Mouse (Mus musculus) testis, postnatal 14 days (tissue): Measurements from ENCODE around the gene Adam11.
A peak's percentile ranks its signal among the peaks of the same experiment; 100 is the strongest.

Experiments used
- DNase-seq: peaks from one replicate; pipeline ENCODE4 v3.0.0; 2021; ENCODE audit warnings: low spot score

Adam11 gene

DNA sequence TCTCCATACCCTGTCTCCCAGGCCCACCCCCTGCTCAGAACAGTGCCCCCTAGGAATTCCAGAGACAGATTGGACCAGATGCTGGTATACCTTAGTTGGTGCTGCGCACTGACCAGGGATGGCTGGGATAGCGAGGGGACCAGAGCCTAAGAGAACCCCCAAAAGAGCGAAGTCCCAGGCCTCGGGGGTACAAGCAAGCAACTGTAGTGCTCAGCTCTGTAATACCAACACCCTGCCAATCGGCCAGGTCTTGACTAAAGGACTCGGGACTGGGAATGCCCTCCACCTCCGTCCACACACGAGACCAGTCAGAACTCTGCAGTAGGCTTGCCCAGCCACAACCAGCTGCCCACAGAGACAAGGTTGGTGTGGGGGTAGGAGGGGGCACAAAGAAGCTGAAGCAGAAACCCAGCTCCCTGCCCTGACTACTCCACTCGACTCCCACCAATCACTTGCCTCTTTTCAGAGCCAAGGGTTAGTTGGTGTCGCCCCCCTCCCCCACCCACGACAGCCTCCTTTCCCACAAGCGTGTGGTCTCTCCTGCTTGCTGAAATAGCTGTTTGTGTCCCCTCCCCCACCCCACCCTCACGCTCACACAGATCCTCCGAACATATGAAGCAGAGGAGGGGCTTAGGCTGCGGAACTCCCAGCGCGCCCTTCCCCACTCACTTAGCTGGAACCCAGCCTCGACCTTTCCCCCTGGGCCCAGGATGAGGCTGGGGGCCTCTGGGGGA lies 7.5 kb upstream of the Adam11 start:
- DNase-seq = no peak

- no peak for DNase-seq
Measured at GRCm38 (mm10) chr11:102754416-102754815, 6.8 kb upstream of the Adam11 start.

GRCm38 (mm10) chr11:102755391-102755790 lies 5.8 kb upstream of the Adam11 start:
- DNase-seq = no peak

GRCm38 (mm10) chr11:102758977-102759376 lies 2.3 kb upstream of the Adam11 start:
- no peak for DNase-seq

GRCm38 (mm10) chr11:102760805-102761308 lies 382 bp upstream of the Adam11 start:
- no peak for DNase-seq

DNA sequence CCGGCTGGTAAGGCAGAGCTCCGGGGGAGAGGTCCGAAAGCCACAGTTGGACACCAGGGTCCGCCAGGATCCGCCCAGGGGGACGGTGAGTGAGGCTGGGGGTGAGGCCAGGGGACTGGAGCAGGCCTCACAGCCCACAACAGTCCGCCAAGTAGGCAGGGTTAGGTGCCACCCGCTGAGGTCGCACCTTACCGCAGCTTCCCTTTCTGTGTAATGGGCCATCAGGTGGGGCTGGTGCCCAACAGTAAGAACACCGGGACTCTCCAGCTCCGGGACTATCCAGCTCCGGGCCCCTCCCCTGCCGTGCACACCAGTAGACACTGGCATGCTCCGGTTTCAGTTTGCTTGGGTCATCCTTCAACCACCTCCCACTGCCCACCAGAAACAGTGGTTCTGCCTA lies 1.0 kb downstream of the Adam11 start:
- DNase-seq = no peak

- DNase-seq = no peak
Measured at GRCm38 (mm10) chr11:102763009-102763767, 1.9 kb downstream of the Adam11 start.

- no peak for DNase-seq
Measured at GRCm38 (mm10) chr11:102765416-102765815, 4.2 kb downstream of the Adam11 start.

DNA sequence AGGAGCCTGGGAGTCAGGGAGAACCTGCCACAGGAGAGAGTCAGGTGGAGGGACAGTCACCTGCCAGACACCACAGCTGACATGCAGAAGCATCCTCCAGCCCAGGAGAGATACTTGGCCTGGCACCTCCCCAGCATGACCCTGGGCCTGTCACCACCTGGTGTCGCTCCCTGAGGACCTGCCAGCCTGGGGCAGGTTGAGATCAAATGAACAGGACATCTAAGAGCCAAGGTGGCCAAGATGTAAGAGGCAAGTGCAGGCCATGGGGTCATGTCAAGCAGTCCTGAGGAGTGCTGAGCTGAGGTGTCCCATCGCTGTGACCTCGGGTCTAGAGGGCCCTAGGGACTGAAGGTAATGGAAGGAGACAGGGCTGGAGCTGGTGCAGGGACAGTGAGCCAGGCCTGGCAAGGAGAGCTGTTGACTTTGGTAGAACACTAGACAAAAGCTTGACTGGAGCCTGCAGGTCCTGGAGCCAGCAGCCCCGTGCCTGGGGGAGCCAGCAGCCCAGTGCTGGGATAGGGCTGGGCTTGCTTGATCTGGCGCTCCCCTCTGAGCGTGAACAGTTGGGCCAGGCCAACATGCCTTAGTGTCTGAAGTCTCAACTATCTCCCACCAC lies 5.9 kb downstream of the Adam11 start:
- no peak for DNase-seq

GRCm38 (mm10) chr11:102769141-102769540 lies 7.9 kb downstream of the Adam11 start:
- DNase-seq = no peak

GRCm38 (mm10) chr11:102769993-102770661 lies 8.9 kb downstream of the Adam11 start:
- DNase-seq = no peak

DNA sequence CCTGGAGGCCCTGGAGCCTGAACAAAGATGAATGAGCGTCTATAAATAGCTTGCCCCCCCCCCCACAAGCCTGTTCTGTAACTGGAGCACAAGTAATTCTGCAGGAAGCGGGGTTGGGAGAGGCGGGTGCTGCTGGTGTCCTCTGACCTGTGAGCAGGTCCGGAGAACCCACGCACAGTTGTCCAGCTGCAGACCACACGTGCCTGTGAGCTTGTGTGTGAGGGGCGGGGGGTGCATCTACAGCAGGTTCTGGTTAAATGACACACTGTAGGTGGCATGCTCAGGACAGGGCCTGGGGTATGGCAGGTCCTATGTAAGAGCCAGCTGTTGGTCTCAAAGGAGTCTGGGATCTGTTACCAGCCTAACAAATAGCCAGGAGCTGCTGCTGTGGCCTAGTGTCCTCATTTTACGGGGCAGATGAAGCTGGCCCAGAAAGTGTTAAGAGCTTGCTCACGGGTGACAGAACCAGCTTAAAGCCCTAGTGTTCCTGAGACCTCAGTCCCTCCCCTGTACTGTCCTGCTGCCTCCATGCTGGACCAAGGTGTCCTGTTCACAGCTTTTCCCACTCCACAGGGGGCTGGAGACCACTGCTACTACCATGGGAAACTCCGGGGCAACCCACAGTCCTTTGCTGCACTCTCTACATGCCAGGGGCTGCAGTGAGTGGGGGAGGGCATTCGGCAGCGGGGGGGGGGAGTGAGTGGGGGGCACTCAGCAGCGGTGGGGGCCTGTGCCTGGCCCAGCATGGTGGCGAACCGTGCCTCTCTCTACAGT lies 9.6 kb downstream of the Adam11 start:
- DNase-seq = no peak

GRCm38 (mm10) chr11:102771916-102772714 lies 10.9 kb downstream of the Adam11 start:
- no peak for DNase-seq

GRCm38 (mm10) chr11:102772771-102773700 lies 11.8 kb downstream of the Adam11 start:
- no peak for DNase-seq

DNA sequence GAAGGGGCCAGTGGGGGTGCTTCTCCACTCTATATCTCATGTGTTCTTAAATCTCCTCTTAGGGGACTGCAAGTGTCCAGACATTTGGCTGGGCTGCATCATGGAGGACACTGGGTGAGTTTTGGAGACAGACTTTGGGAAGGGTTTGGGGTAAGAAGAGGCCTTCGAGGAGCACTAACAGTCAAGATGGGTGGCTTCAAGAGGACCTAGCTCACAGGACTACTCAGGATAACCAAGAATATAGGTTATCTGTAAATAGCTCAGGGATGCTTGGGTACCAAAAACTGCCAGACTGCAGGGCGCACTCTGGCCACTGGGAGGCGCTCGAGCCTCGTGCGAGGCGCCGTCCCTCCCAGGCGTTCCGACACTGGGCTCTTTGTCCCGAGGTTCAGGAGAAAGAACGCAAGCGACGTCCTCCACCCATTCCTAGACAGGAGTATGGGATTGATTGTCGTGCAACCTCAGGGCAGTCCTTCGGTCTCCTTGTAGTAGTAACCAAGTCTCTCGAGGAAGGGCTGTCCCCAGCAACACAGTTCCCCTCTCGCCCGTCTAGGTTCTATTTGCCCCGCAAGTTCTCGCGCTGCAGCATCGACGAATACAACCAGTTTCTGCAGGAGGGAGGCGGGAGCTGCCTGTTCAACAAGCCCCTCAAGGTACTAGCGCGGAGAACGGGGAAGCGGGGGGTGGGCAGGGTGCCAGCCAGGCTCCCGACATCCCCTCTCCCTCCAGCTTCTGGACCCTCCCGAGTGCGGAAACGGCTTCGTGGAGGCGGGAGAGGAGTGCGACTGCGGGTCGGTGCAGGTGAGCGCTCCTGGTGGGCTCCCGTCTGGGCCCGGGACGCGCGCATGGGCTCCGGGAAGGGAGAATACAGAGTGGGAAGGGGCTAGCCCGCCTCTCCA lies 12.7 kb downstream of the Adam11 start:
- peak; percentile 79 for DNase-seq

DNA sequence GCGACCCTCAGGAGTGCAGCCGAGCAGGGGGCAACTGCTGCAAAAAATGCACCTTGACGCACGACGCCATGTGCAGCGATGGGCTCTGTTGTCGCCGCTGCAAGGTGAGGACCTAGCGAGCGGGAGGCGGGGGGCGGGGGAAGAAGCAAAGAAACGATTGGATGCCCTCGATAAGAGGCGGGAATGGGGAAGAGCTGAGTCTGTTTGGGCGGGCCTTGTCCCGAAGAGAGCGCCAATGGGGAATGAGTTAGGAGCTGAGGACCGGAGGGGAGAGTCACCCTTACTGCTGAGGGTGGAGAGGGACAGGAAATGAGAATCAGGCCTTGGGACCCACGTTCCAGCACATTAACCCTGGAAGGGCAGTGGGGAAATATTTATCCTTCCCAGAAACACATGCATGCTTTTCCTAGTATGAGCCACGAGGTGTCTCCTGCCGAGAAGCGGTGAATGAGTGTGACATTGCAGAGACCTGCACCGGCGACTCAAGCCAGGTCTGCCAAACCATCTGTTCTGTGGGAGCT lies 13.4 kb downstream of the Adam11 start:
- peak; percentile 83 for DNase-seq

GRCm38 (mm10) chr11:102777598-102777997 lies 16.4 kb downstream of the Adam11 start:
- peak; percentile 53 for DNase-seq

DNA sequence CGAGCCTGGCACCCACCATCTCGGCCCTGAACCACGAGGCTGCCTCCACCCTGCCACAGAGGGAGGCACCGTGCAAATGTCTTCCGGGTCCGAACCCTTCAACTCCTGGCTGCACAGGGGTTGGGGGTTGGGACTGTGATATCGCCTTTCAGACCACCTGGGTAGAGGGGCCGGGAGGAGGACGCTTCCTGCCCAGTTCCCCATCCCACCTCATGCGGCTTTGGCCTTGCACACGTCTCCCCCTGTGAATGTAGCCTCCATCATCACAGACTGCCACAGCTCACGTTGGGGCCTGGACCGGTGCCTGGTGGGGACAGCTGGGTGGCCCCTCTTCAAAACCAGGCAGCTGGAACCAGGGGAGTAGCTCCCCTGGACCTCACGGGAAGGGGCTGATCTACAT lies 16.9 kb downstream of the Adam11 start:
- DNase-seq = no peak
